Mouse (Mus musculus): ENCODE data around the gene Mest. TPM values are rescaled to one million over a fixed set of nuclear protein-coding genes. Genes with fewer than 3 reads are reported as not detected.

Mest gene
- polyA plus RNA-seq, 1 experiment from 2014 or later, result 1,492 TPM

GRCm38 (mm10) chr6:30711365-30711763, 12.0 kb upstream of the Mest start:
- WGBS, result 66% methylated on average over 10 of the region's 10 CpGs
- ATAC-seq (ENCODE audit: insufficient read depth, low FRiP score, low TSS enrichment) (no peak), DNase-seq (ENCODE audit: low spot score) (no peak)
- peaks cover 18% of the 10 kb centered on the region; the same call in 1 of the 2 replicates for H3K4me1 ChIP-seq (ENCODE audit: control insufficient read depth, insufficient read depth, low read length)
- H3K27me3 ChIP-seq (ENCODE audit: control insufficient read depth, insufficient read depth, low read length), result no peaks in the 10 kb centered on the region
- H3K4me3 ChIP-seq (ENCODE audit: low read depth, low read length), result no peak overlapping the region
- H3K4me2 ChIP-seq (ENCODE audit: low read depth), result no peak overlapping the region
- no peak overlapping the region for H3K9ac ChIP-seq (ENCODE audit: low read length)
- no peaks in the 10 kb centered on the region for H3K36me3 ChIP-seq (ENCODE audit: control insufficient read depth, insufficient read depth, low read length)
- no peaks in the 10 kb centered on the region for H3K9me3 ChIP-seq (ENCODE audit: control insufficient read depth, low read length)
- no peak overlapping the region for H3K27ac ChIP-seq (ENCODE audit: low read depth, low read length)

- H3K9ac ChIP-seq (ENCODE audit: low read length), result no peak overlapping the region
- no peaks in the 10 kb centered on the region for H3K9me3 ChIP-seq (ENCODE audit: control insufficient read depth, low read length)
- H3K27ac ChIP-seq (ENCODE audit: low read depth, low read length), result no peak overlapping the region
- no peak overlapping the region for H3K4me3 ChIP-seq (ENCODE audit: low read depth, low read length)
- H3K4me2 ChIP-seq (ENCODE audit: low read depth), result no peak overlapping the region
- DNase-seq (ENCODE audit: low spot score) (no peak), ATAC-seq (ENCODE audit: insufficient read depth, low FRiP score, low TSS enrichment) (no peak)
- 64% methylated on average over 7 of the region's 7 CpGs for WGBS
- H3K36me3 ChIP-seq (ENCODE audit: control insufficient read depth, insufficient read depth, low read length), result no peaks in the 10 kb centered on the region
- no peaks in the 10 kb centered on the region for H3K27me3 ChIP-seq (ENCODE audit: control insufficient read depth, insufficient read depth, low read length)
- H3K4me1 ChIP-seq (ENCODE audit: control insufficient read depth, insufficient read depth, low read length), result peaks cover 18% of the 10 kb centered on the region; the same call in 1 of the 2 replicates
Observed at GRCm38 (mm10) chr6:30712484-30712883, 10.9 kb upstream of the Mest start.

GRCm38 (mm10) chr6:30713455-30713854, 9.9 kb upstream of the Mest start:
- H3K27ac ChIP-seq (ENCODE audit: low read depth, low read length), result no peak overlapping the region
- no peak for DNase-seq (ENCODE audit: low spot score)
- WGBS, result 77% methylated on average over 6 of the region's 6 CpGs
- no peak for ATAC-seq (ENCODE audit: insufficient read depth, low FRiP score, low TSS enrichment)
- no peak overlapping the region for H3K4me3 ChIP-seq (ENCODE audit: low read depth, low read length)
- no peaks in the 10 kb centered on the region for H3K9me3 ChIP-seq (ENCODE audit: control insufficient read depth, low read length)
- H3K27me3 ChIP-seq (ENCODE audit: control insufficient read depth, insufficient read depth, low read length), result no peaks in the 10 kb centered on the region
- no peak overlapping the region for H3K4me2 ChIP-seq (ENCODE audit: low read depth)
- H3K36me3 ChIP-seq (ENCODE audit: control insufficient read depth, insufficient read depth, low read length), result no peaks in the 10 kb centered on the region
- peaks cover 18% of the 10 kb centered on the region; the same call in 1 of the 2 replicates for H3K4me1 ChIP-seq (ENCODE audit: control insufficient read depth, insufficient read depth, low read length)
- no peak overlapping the region for H3K9ac ChIP-seq (ENCODE audit: low read length)

- Histone ChIP-seq H3K27me3 (ENCODE audit: control insufficient read depth, insufficient read depth, low read length) (no peaks in the 10 kb centered on the region), H3K4me3 (ENCODE audit: low read depth, low read length) (no peak overlapping the region), H3K4me2 (ENCODE audit: low read depth) (no peak overlapping the region), H3K4me1 (ENCODE audit: control insufficient read depth, insufficient read depth, low read length) (peaks cover 18% of the 10 kb centered on the region; the same call in 1 of the 2 replicates), H3K9ac (ENCODE audit: low read length) (no peak overlapping the region), H3K27ac (ENCODE audit: low read depth, low read length) (no peak overlapping the region), H3K9me3 (ENCODE audit: control insufficient read depth, low read length) (no peaks in the 10 kb centered on the region), H3K36me3 (ENCODE audit: control insufficient read depth, insufficient read depth, low read length) (no peaks in the 10 kb centered on the region)
- ATAC-seq (ENCODE audit: insufficient read depth, low FRiP score, low TSS enrichment) (no peak), DNase-seq (ENCODE audit: low spot score) (no peak)
- WGBS, result 74% methylated on average over 11 of the region's 11 CpGs
Observed at GRCm38 (mm10) chr6:30713896-30714295, 9.5 kb upstream of the Mest start.

GRCm38 (mm10) chr6:30714891-30715471, 8.4 kb upstream of the Mest start:
- ATAC-seq (ENCODE audit: insufficient read depth, low FRiP score, low TSS enrichment), result no peak

GRCm38 (mm10) chr6:30716796-30717195, 6.6 kb upstream of the Mest start:
- DNase-seq (ENCODE audit: low spot score), result no peak
- no peak overlapping the region for H3K4me3 ChIP-seq (ENCODE audit: low read depth, low read length)
- 91% methylated on average over 7 of the region's 7 CpGs for WGBS
- H3K4me2 ChIP-seq (ENCODE audit: low read depth), result no peak overlapping the region
- no peak for ATAC-seq (ENCODE audit: insufficient read depth, low FRiP score, low TSS enrichment)
- H3K9ac ChIP-seq (ENCODE audit: low read length), result no peak overlapping the region
- no peaks in the 10 kb centered on the region for H3K36me3 ChIP-seq (ENCODE audit: control insufficient read depth, insufficient read depth, low read length)
- no peaks in the 10 kb centered on the region for H3K27me3 ChIP-seq (ENCODE audit: control insufficient read depth, insufficient read depth, low read length)
- no peak overlapping the region for H3K27ac ChIP-seq (ENCODE audit: low read depth, low read length)
- peaks cover 13% of the 10 kb centered on the region; the same call in 1 of the 2 replicates for H3K4me1 ChIP-seq (ENCODE audit: control insufficient read depth, insufficient read depth, low read length)
- no peaks in the 10 kb centered on the region for H3K9me3 ChIP-seq (ENCODE audit: control insufficient read depth, low read length)

More at GRCm38 (mm10) chr6:30714891-30715471, 8.4 kb upstream of the Mest start:
- Histone ChIP-seq H3K27ac (ENCODE audit: low read depth, low read length) (no peak overlapping the region), H3K9ac (ENCODE audit: low read length) (no peak overlapping the region), H3K4me1 (ENCODE audit: control insufficient read depth, insufficient read depth, low read length) (peaks cover 15% of the 10 kb centered on the region; the same call in 1 of the 2 replicates), H3K4me2 (ENCODE audit: low read depth) (no peak overlapping the region), H3K4me3 (ENCODE audit: low read depth, low read length) (no peak overlapping the region), H3K9me3 (ENCODE audit: control insufficient read depth, low read length) (no peaks in the 10 kb centered on the region), H3K27me3 (ENCODE audit: control insufficient read depth, insufficient read depth, low read length) (no peaks in the 10 kb centered on the region), H3K36me3 (ENCODE audit: control insufficient read depth, insufficient read depth, low read length) (no peaks in the 10 kb centered on the region)
- 62% methylated on average over 5 of the region's 5 CpGs for WGBS
- DNase-seq (ENCODE audit: low spot score), result no peak

- Histone ChIP-seq H3K27ac (ENCODE audit: low read depth, low read length) (no peak overlapping the region), H3K4me1 (ENCODE audit: control insufficient read depth, insufficient read depth, low read length) (peaks cover 9% of the 10 kb centered on the region; the same call in 1 of the 2 replicates), H3K36me3 (ENCODE audit: control insufficient read depth, insufficient read depth, low read length) (no peaks in the 10 kb centered on the region), H3K9ac (ENCODE audit: low read length) (no peak overlapping the region), H3K4me2 (ENCODE audit: low read depth) (no peak overlapping the region), H3K9me3 (ENCODE audit: control insufficient read depth, low read length) (no peaks in the 10 kb centered on the region), H3K4me3 (ENCODE audit: low read depth, low read length) (no peak overlapping the region), H3K27me3 (ENCODE audit: control insufficient read depth, insufficient read depth, low read length) (no peaks in the 10 kb centered on the region)
- ATAC-seq (ENCODE audit: insufficient read depth, low FRiP score, low TSS enrichment) (no peak), DNase-seq (ENCODE audit: low spot score) (no peak)
- WGBS, result 67% methylated on average over 4 of the region's 4 CpGs
Observed at GRCm38 (mm10) chr6:30722385-30723164, 772 bp upstream of the Mest start.

GRCm38 (mm10) chr6:30730301-30730971, 7.1 kb downstream of the Mest start:
- no peak overlapping the region for H3K9ac ChIP-seq (ENCODE audit: low read length)
- H3K27me3 ChIP-seq (ENCODE audit: control insufficient read depth, insufficient read depth, low read length), result no peaks in the 10 kb centered on the region
- H3K36me3 ChIP-seq (ENCODE audit: control insufficient read depth, insufficient read depth, low read length), result no peaks in the 10 kb centered on the region
- H3K4me1 ChIP-seq (ENCODE audit: control insufficient read depth, insufficient read depth, low read length), result peaks cover 20% of the 10 kb centered on the region
- H3K4me3 ChIP-seq (ENCODE audit: low read depth, low read length), result no peak overlapping the region
- H3K4me2 ChIP-seq (ENCODE audit: low read depth), result no peak overlapping the region
- 55% methylated on average over 12 of the region's 12 CpGs for WGBS
- H3K27ac ChIP-seq (ENCODE audit: low read depth, low read length), result no peak overlapping the region
- DNase-seq (ENCODE audit: low spot score) (peak; percentile 63), ATAC-seq (ENCODE audit: insufficient read depth, low FRiP score, low TSS enrichment) (no peak)
- H3K9me3 ChIP-seq (ENCODE audit: control insufficient read depth, low read length), result no peaks in the 10 kb centered on the region

Data from neural tube, embryonic 11.5 days (tissue).